Mouse (Mus musculus) kidney, postnatal 0 days (tissue): ENCODE measurements around the gene Tmprss6. TPM values are rescaled to one million over a fixed set of nuclear protein-coding genes. Genes with fewer than 3 reads are reported as not detected.
A peak's percentile ranks its signal among the peaks of the same experiment; 100 is the strongest.

ENCODE experiments used
- ATAC-seq: fragments of 200-750 bp; cut with Nextera tagmentation; replicated peaks from 2 replicates; pipeline ENCODE4 v1.8.0; 2017; ENCODE audit warnings: low read depth, moderate number of reproducible peaks, moderate TSS enrichment, moderate library complexity; ENCODE audit not compliant: low FRiP score
- DNase-seq: peaks from one replicate; pipeline ENCODE4 v3.0.0-alpha.2; 2016; ENCODE audit warnings: low spot score
- H3K27ac ChIP-seq: fragments of 300-500 bp; sonication (generic); 2 replicates; pipeline ENCODE4 v1.5.1; 2014; ENCODE audit warnings: mild to moderate bottlenecking
- H3K27me3 ChIP-seq: fragments of 300-500 bp; sonication (generic); 2 replicates; pipeline ENCODE4 v1.6.1; 2014; ENCODE audit warnings: low read length, mixed read lengths; ENCODE audit not compliant: insufficient read depth
- H3K36me3 ChIP-seq: fragments of 300-500 bp; sonication (generic); 2 replicates; pipeline ENCODE4 v1.6.1; 2014; ENCODE audit warnings: low read length, mixed read lengths; ENCODE audit not compliant: insufficient read depth
- H3K4me1 ChIP-seq: fragments of 300-500 bp; sonication (generic); replicated peaks from 2 replicates; pipeline ENCODE4 v1.6.1; 2014; ENCODE audit warnings: antibody characterized with exemption, low read length, mixed read lengths; ENCODE audit not compliant: insufficient read depth
- H3K4me2 ChIP-seq: fragments of 300-500 bp; sonication (generic); 2 replicates; pipeline ENCODE4 v1.6.1; 2014; ENCODE audit warnings: mild to moderate bottlenecking, low read length, moderate library complexity, mixed read lengths
- H3K4me3 ChIP-seq: fragments of 300-500 bp; sonication (generic); replicated peaks from 2 replicates; pipeline ENCODE4 v1.5.1; 2014; ENCODE audit warnings: low read depth, low read length
- H3K9ac ChIP-seq: fragments of 300-500 bp; sonication (generic); 2 replicates; pipeline ENCODE4 v1.6.1; 2014; ENCODE audit warnings: low read depth, low read length
- H3K9me3 ChIP-seq: fragments of 300-500 bp; sonication (generic); replicated peaks from 2 replicates; pipeline ENCODE4 v1.6.1; 2016; ENCODE audit warnings: low read length, inconsistent platforms, mixed read lengths
- CTCF ChIP-seq: IDR thresholded peaks from 2 replicates; pipeline ENCODE4 v1.5.1; 2016; ENCODE audit warnings: antibody characterized with exemption, low read depth, mild to moderate bottlenecking, moderate library complexity
- WGBS: fragments of 180-500 bp; shearing (Covaris S2); extraction: QIAGEN DNeasy Blood & Tissue Kit; methylation state at CpG from one replicate; pipeline ENCODE4 v1.1.7; 2014; 5-methylcytosine and 5-hydroxymethylcytosine counted together
- polyA plus RNA-seq: library from polyadenylated mRNA; unstranded; fragments of >200 nt; fragmentation: Nextera tagmentation; extraction: Ambion mirVana; gene quantifications from 2 replicates; pipeline ENCODE4 v1.2.1, GENCODE M21; 2015

Gene Tmprss6
- polyA plus RNA-seq, 1 experiment from 2014 or later = 0.24 TPM

- H3K9ac ChIP-seq = no peak overlapping the region
- TF ChIP-seq CTCF = no peak
- H3K4me1 ChIP-seq = no peaks in the 10 kb centered on the region
- whole genome bisulfite sequencing = 85% methylated on average over 3 of the region's 3 CpGs
- no peak for DNase-seq
- no peaks in the 10 kb centered on the region for H3K9me3 ChIP-seq
- H3K4me2 ChIP-seq = no peak overlapping the region
- H3K27ac ChIP-seq = no peak overlapping the region
- no peak for ATAC-seq
- H3K4me3 ChIP-seq = no peak overlapping the region
- no peaks in the 10 kb centered on the region for H3K36me3 ChIP-seq
- H3K27me3 ChIP-seq = no peaks in the 10 kb centered on the region
Observed at GRCm38 (mm10) chr15:78452929-78453328, 15.5 kb downstream of the Tmprss6 start.

GRCm38 (mm10) chr15:78451201-78451600, 17.2 kb downstream of the Tmprss6 start:
- ATAC-seq = no peak
- Histone ChIP-seq H3K27me3 (no peaks in the 10 kb centered on the region), H3K9ac (no peak overlapping the region), H3K4me3 (no peak overlapping the region), H3K4me1 (no peaks in the 10 kb centered on the region), H3K9me3 (no peaks in the 10 kb centered on the region), H3K36me3 (no peaks in the 10 kb centered on the region), H3K27ac (no peak overlapping the region), H3K4me2 (no peak overlapping the region)
- 68% methylated on average over 2 of the region's 2 CpGs for WGBS
- no peak for TF ChIP-seq CTCF
- no peak for DNase-seq

GRCm38 (mm10) chr15:78450419-78450768, 18.0 kb downstream of the Tmprss6 start:
- no peak overlapping the region for H3K9ac ChIP-seq
- H3K9me3 ChIP-seq = no peaks in the 10 kb centered on the region
- no peak overlapping the region for H3K4me2 ChIP-seq
- no peak overlapping the region for H3K4me3 ChIP-seq
- no peaks in the 10 kb centered on the region for H3K36me3 ChIP-seq
- no peak for ATAC-seq
- 0 out of 2 replicates have a peak overlapping the region, but pooled peaks have one; percentile 20 for H3K27ac ChIP-seq
- no peak for DNase-seq
- H3K27me3 ChIP-seq = no peaks in the 10 kb centered on the region
- 0 out of 2 replicates have a peak, but pooled peaks have one; percentile 5 for TF ChIP-seq CTCF
- 86% methylated on average over 6 of the region's 6 CpGs for WGBS
- H3K4me1 ChIP-seq = no peaks in the 10 kb centered on the region

- no peaks in the 10 kb centered on the region for H3K27me3 ChIP-seq
- no peak overlapping the region for H3K9ac ChIP-seq
- H3K36me3 ChIP-seq = no peaks in the 10 kb centered on the region
- no peaks in the 10 kb centered on the region for H3K9me3 ChIP-seq
- no peak for TF ChIP-seq CTCF
- no peak overlapping the region for H3K4me2 ChIP-seq
- H3K27ac ChIP-seq = 0 out of 2 replicates have a peak overlapping the region, but pooled peaks have one; percentile 20
- DNase-seq (peak; percentile 49), ATAC-seq (no peak)
- H3K4me1 ChIP-seq = no peaks in the 10 kb centered on the region
- H3K4me3 ChIP-seq = no peak overlapping the region
- 28% methylated on average over 7 of the region's 7 CpGs for WGBS
Observed at GRCm38 (mm10) chr15:78449694-78450418, 18.6 kb downstream of the Tmprss6 start.

GRCm38 (mm10) chr15:78449131-78449530, 19.3 kb downstream of the Tmprss6 start:
- no peak for ATAC-seq
- DNase-seq = no peak
- Histone ChIP-seq H3K4me3 (no peak overlapping the region), H3K4me2 (no peak overlapping the region), H3K4me1 (no peaks in the 10 kb centered on the region), H3K27me3 (no peaks in the 10 kb centered on the region), H3K36me3 (no peaks in the 10 kb centered on the region), H3K27ac (no peak overlapping the region), H3K9ac (no peak overlapping the region), H3K9me3 (no peaks in the 10 kb centered on the region)
- 72% methylated on average over 6 of the region's 6 CpGs for WGBS
- TF ChIP-seq CTCF = no peak

GRCm38 (mm10) chr15:78447746-78448535, 20.5 kb downstream of the Tmprss6 start:
- WGBS = under 1% methylated on average over 22 of the region's 22 CpGs
- no peaks in the 10 kb centered on the region for H3K27me3 ChIP-seq
- peak overlapping the region; percentile 58 for H3K27ac ChIP-seq
- no peaks in the 10 kb centered on the region for H3K4me1 ChIP-seq
- H3K4me2 ChIP-seq = peak overlapping the region; percentile 51
- DNase-seq (peak; percentile 97), ATAC-seq (0 out of 2 replicates have a peak, but pooled peaks have one; percentile 34)
- no peak overlapping the region for H3K9ac ChIP-seq
- H3K36me3 ChIP-seq = no peaks in the 10 kb centered on the region
- peak overlapping the region; percentile 18 for H3K4me3 ChIP-seq
- TF ChIP-seq CTCF = peak; percentile 96
- no peaks in the 10 kb centered on the region for H3K9me3 ChIP-seq
